Mouse (Mus musculus): Measurements from ENCODE around the gene Zrsr1. TPM values are rescaled to one million over a fixed set of nuclear protein-coding genes. Genes with fewer than 3 reads are reported as not detected.

The Zrsr1 gene
- polyA plus RNA-seq, 1 experiment from 2014 or later = 3.1 TPM

- Histone ChIP-seq H3K27me3 (ENCODE audit: control insufficient read depth, insufficient read depth, low read depth, low read length) (no peaks in the 10 kb centered on the region), H3K4me1 (ENCODE audit: control insufficient read depth, low read depth, low read length) (peaks cover 2% of the 10 kb centered on the region), H3K9me3 (replicated peaks; ENCODE audit: control insufficient read depth, low read length) (no peaks in the 10 kb centered on the region), H3K9ac (ENCODE audit: low read depth, low read length) (no peak overlapping the region), H3K27ac (ENCODE audit: low read length) (no peak overlapping the region), H3K36me3 (ENCODE audit: control insufficient read depth, insufficient read depth) (no peaks in the 10 kb centered on the region), H3K4me3 (ENCODE audit: low read depth, low read length) (no peak overlapping the region), H3K4me2 (ENCODE audit: low read depth, low read length) (no peak overlapping the region)
- ATAC-seq (ENCODE audit: low read depth) = no peak
- WGBS (ENCODE audit: insufficient replicate concordance) = 87% methylated on average over 4 of the region's 4 CpGs
These were observed 34.0 kb upstream of the Zrsr1 start for GRCm38 (mm10) chr11:22937716-22938316.

DNA sequence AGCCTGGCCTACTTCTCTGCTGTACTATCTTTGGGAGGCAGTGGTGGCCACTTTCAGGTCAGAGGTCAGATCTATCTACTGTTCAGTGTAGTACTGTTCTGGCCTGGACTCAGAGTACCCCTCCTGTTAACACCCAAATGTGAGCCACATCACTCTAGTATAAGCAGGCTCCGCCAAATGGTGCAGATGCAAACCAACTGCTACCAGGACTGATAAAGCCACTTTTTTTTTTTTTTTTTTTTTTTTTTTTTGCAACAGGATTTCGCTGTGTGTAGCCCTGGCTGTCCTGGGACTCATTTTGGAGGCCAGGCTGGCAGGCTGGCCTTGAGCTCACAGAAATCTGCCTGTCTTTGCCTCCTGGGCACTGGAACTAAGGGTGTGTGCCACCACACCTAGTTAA lies 32.8 kb upstream of the Zrsr1 start:
- Histone ChIP-seq H3K36me3 (ENCODE audit: control insufficient read depth, insufficient read depth) (no peaks in the 10 kb centered on the region), H3K4me3 (ENCODE audit: low read depth, low read length) (no peak overlapping the region), H3K9ac (ENCODE audit: low read depth, low read length) (no peak overlapping the region), H3K27ac (ENCODE audit: low read length) (no peak overlapping the region), H3K27me3 (ENCODE audit: control insufficient read depth, insufficient read depth, low read depth, low read length) (no peaks in the 10 kb centered on the region), H3K4me2 (ENCODE audit: low read depth, low read length) (no peak overlapping the region), H3K4me1 (ENCODE audit: control insufficient read depth, low read depth, low read length) (no peaks in the 10 kb centered on the region), H3K9me3 (replicated peaks; ENCODE audit: control insufficient read depth, low read length) (no peaks in the 10 kb centered on the region)
- no peak for ATAC-seq (ENCODE audit: low read depth)
- 38% methylated on average over 2 of the region's 2 CpGs for WGBS (ENCODE audit: insufficient replicate concordance)

DNA sequence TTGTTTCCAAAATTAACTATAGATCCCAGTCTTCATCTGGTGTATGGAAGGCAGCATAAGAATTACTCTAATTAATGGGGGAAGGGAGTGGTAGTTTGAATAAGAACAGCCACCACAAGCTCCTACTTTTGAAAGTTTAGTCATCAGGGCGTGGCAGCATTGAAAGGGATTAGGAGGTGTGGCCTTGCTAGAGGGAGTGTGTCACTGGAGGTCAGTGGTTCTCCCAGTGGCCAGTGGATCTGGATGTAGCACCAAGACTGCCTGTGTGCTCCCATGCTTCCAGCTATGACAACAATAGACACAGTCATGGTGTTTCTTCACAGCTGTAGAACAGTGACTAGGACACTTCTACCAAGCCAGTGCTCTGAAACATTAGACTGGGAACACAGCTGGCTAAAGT lies 22.7 kb upstream of the Zrsr1 start:
- Histone ChIP-seq H3K9ac (ENCODE audit: low read depth, low read length) (no peak overlapping the region), H3K36me3 (ENCODE audit: control insufficient read depth, insufficient read depth) (no peaks in the 10 kb centered on the region), H3K4me2 (ENCODE audit: low read depth, low read length) (no peak overlapping the region), H3K27me3 (ENCODE audit: control insufficient read depth, insufficient read depth, low read depth, low read length) (no peaks in the 10 kb centered on the region), H3K27ac (ENCODE audit: low read length) (no peak overlapping the region), H3K4me3 (ENCODE audit: low read depth, low read length) (no peak overlapping the region), H3K9me3 (replicated peaks; ENCODE audit: control insufficient read depth, low read length) (no peaks in the 10 kb centered on the region), H3K4me1 (ENCODE audit: control insufficient read depth, low read depth, low read length) (peaks cover 4% of the 10 kb centered on the region)
- 59% methylated on average over 1 of the region's 1 CpGs for WGBS (ENCODE audit: insufficient replicate concordance)
- ATAC-seq (ENCODE audit: low read depth) = no peak

- Histone ChIP-seq H3K9me3 (replicated peaks; ENCODE audit: control insufficient read depth, low read length) (no peaks in the 10 kb centered on the region), H3K4me2 (ENCODE audit: low read depth, low read length) (no peak overlapping the region), H3K4me1 (ENCODE audit: control insufficient read depth, low read depth, low read length) (peaks cover 4% of the 10 kb centered on the region), H3K9ac (ENCODE audit: low read depth, low read length) (no peak overlapping the region), H3K27ac (ENCODE audit: low read length) (no peak overlapping the region), H3K27me3 (ENCODE audit: control insufficient read depth, insufficient read depth, low read depth, low read length) (no peaks in the 10 kb centered on the region), H3K36me3 (ENCODE audit: control insufficient read depth, insufficient read depth) (no peaks in the 10 kb centered on the region), H3K4me3 (ENCODE audit: low read depth, low read length) (no peak overlapping the region)
- ATAC-seq (ENCODE audit: low read depth) = no peak
- 77% methylated on average over 6 of the region's 6 CpGs for WGBS (ENCODE audit: insufficient replicate concordance)
These were observed 21.7 kb upstream of the Zrsr1 start for GRCm38 (mm10) chr11:22950131-22950530.

- WGBS (ENCODE audit: insufficient replicate concordance) = 62% methylated on average over 7 of the region's 7 CpGs
- Histone ChIP-seq H3K4me1 (ENCODE audit: control insufficient read depth, low read depth, low read length) (peaks cover 4% of the 10 kb centered on the region), H3K4me3 (ENCODE audit: low read depth, low read length) (no peak overlapping the region), H3K4me2 (ENCODE audit: low read depth, low read length) (no peak overlapping the region), H3K27ac (ENCODE audit: low read length) (no peak overlapping the region), H3K9me3 (replicated peaks; ENCODE audit: control insufficient read depth, low read length) (no peaks in the 10 kb centered on the region), H3K9ac (ENCODE audit: low read depth, low read length) (no peak overlapping the region), H3K36me3 (ENCODE audit: control insufficient read depth, insufficient read depth) (no peaks in the 10 kb centered on the region), H3K27me3 (ENCODE audit: control insufficient read depth, insufficient read depth, low read depth, low read length) (no peaks in the 10 kb centered on the region)
- no peak for ATAC-seq (ENCODE audit: low read depth)
These were observed 19.1 kb upstream of the Zrsr1 start for GRCm38 (mm10) chr11:22952668-22953067.

- no peak for ATAC-seq (ENCODE audit: low read depth)
- Histone ChIP-seq H3K4me2 (ENCODE audit: low read depth, low read length) (no peak overlapping the region), H3K36me3 (ENCODE audit: control insufficient read depth, insufficient read depth) (no peaks in the 10 kb centered on the region), H3K9me3 (replicated peaks; ENCODE audit: control insufficient read depth, low read length) (no peaks in the 10 kb centered on the region), H3K4me1 (ENCODE audit: control insufficient read depth, low read depth, low read length) (no peaks in the 10 kb centered on the region), H3K9ac (ENCODE audit: low read depth, low read length) (no peak overlapping the region), H3K27me3 (ENCODE audit: control insufficient read depth, insufficient read depth, low read depth, low read length) (no peaks in the 10 kb centered on the region), H3K4me3 (ENCODE audit: low read depth, low read length) (no peak overlapping the region), H3K27ac (ENCODE audit: low read length) (no peak overlapping the region)
- WGBS (ENCODE audit: insufficient replicate concordance) = 81% methylated on average over 6 of the region's 6 CpGs
These were observed 15.5 kb upstream of the Zrsr1 start for GRCm38 (mm10) chr11:22956346-22956745.

- Histone ChIP-seq H3K4me1 (ENCODE audit: control insufficient read depth, low read depth, low read length) (no peaks in the 10 kb centered on the region), H3K4me3 (ENCODE audit: low read depth, low read length) (no peak overlapping the region), H3K4me2 (ENCODE audit: low read depth, low read length) (no peak overlapping the region), H3K27ac (ENCODE audit: low read length) (no peak overlapping the region), H3K36me3 (ENCODE audit: control insufficient read depth, insufficient read depth) (no peaks in the 10 kb centered on the region), H3K9me3 (replicated peaks; ENCODE audit: control insufficient read depth, low read length) (no peaks in the 10 kb centered on the region), H3K9ac (ENCODE audit: low read depth, low read length) (no peak overlapping the region), H3K27me3 (ENCODE audit: control insufficient read depth, insufficient read depth, low read depth, low read length) (no peaks in the 10 kb centered on the region)
- WGBS (ENCODE audit: insufficient replicate concordance) = 46% methylated on average over 4 of the region's 4 CpGs
- peak; percentile 35; the same call in 1 of the 2 replicates for ATAC-seq (ENCODE audit: low read depth)
These were observed 15.0 kb upstream of the Zrsr1 start for GRCm38 (mm10) chr11:22956830-22957229.

GRCm38 (mm10) chr11:22957791-22958374 lies 13.9 kb upstream of the Zrsr1 start:
- ATAC-seq (ENCODE audit: low read depth) = no peak
- H3K4me2 ChIP-seq (ENCODE audit: low read depth, low read length) = no peak overlapping the region
- no peaks in the 10 kb centered on the region for H3K36me3 ChIP-seq (ENCODE audit: control insufficient read depth, insufficient read depth)
- H3K9me3 ChIP-seq (replicated peaks; ENCODE audit: control insufficient read depth, low read length) = no peaks in the 10 kb centered on the region
- WGBS (ENCODE audit: insufficient replicate concordance) = 69% methylated on average over 4 of the region's 4 CpGs
- no peak overlapping the region for H3K9ac ChIP-seq (ENCODE audit: low read depth, low read length)
- no peak overlapping the region for H3K4me3 ChIP-seq (ENCODE audit: low read depth, low read length)
- H3K4me1 ChIP-seq (ENCODE audit: control insufficient read depth, low read depth, low read length) = no peaks in the 10 kb centered on the region
- H3K27ac ChIP-seq (ENCODE audit: low read length) = no peak overlapping the region
- H3K27me3 ChIP-seq (ENCODE audit: control insufficient read depth, insufficient read depth, low read depth, low read length) = no peaks in the 10 kb centered on the region

DNA sequence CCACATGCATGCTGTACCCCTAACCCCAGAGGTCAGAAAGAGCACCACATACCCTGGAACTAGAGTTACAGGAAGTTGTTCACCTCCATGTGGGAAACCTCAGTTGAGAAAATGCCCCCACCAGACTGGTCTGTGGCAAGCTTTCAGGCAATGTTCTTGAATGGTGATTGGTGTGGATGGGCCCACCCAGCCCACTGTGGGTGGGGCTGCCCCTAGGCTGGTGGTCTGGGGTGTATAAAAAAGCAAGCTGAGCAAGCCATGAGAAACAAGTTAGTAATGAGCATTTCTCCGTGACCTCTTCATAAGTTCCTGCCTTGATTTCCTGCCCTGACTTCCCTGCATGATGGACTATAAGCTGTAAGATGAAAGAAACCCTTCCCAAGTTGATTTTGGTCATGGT lies 9.7 kb upstream of the Zrsr1 start:
- no peak overlapping the region for H3K9ac ChIP-seq (ENCODE audit: low read depth, low read length)
- H3K4me3 ChIP-seq (ENCODE audit: low read depth, low read length) = no peak overlapping the region
- H3K4me1 ChIP-seq (ENCODE audit: control insufficient read depth, low read depth, low read length) = no peaks in the 10 kb centered on the region
- ATAC-seq (ENCODE audit: low read depth) = no peak
- H3K36me3 ChIP-seq (ENCODE audit: control insufficient read depth, insufficient read depth) = peaks cover 5% of the 10 kb centered on the region
- H3K4me2 ChIP-seq (ENCODE audit: low read depth, low read length) = no peak overlapping the region
- no peaks in the 10 kb centered on the region for H3K9me3 ChIP-seq (replicated peaks; ENCODE audit: control insufficient read depth, low read length)
- H3K27ac ChIP-seq (ENCODE audit: low read length) = no peak overlapping the region
- H3K27me3 ChIP-seq (ENCODE audit: control insufficient read depth, insufficient read depth, low read depth, low read length) = no peaks in the 10 kb centered on the region
- 69% methylated on average over 1 of the region's 1 CpGs for WGBS (ENCODE audit: insufficient replicate concordance)

Measured in liver, embryonic 16.5 days (tissue).